Mouse (Mus musculus) hindbrain, embryonic 13.5 days (tissue): Measurements from ENCODE around the gene Cdk2. TPM values are rescaled to one million over a fixed set of nuclear protein-coding genes. Genes with fewer than 3 reads are reported as not detected.
A peak's percentile ranks its signal among the peaks of the same experiment; 100 is the strongest.

ENCODE experiments used
- ATAC-seq: fragments of 200-750 bp; cut with Nextera tagmentation; 2 replicates; pipeline ENCODE4 v1.8.0; 2017; ENCODE audit warnings: moderate TSS enrichment; ENCODE audit not compliant: low FRiP score
- H3K27ac ChIP-seq: fragments of 300-500 bp; sonication (generic); 2 replicates; pipeline ENCODE4 v1.5.1; 2015; ENCODE audit warnings: inconsistent platforms, mild to moderate bottlenecking, moderate library complexity
- H3K27me3 ChIP-seq: fragments of 300-500 bp; sonication (generic); 2 replicates; pipeline ENCODE4 v1.6.1; 2015; ENCODE audit warnings: mild to moderate bottlenecking, inconsistent platforms
- H3K36me3 ChIP-seq: fragments of 300-500 bp; sonication (generic); 2 replicates; pipeline ENCODE4 v1.6.1; 2015; ENCODE audit warnings: mild to moderate bottlenecking, inconsistent platforms
- H3K4me1 ChIP-seq: fragments of 300-500 bp; sonication (generic); replicated peaks from 2 replicates; pipeline ENCODE4 v1.6.1; 2015; ENCODE audit warnings: inconsistent platforms
- H3K4me2 ChIP-seq: fragments of 300-500 bp; sonication (generic); 2 replicates; pipeline ENCODE4 v1.6.1; 2015; ENCODE audit warnings: inconsistent platforms, mild to moderate bottlenecking, moderate library complexity
- H3K4me3 ChIP-seq: fragments of 300-500 bp; sonication (generic); 2 replicates; pipeline ENCODE4 v1.5.1; 2015; ENCODE audit warnings: mild to moderate bottlenecking, inconsistent platforms
- H3K9ac ChIP-seq: fragments of 300-500 bp; sonication (generic); 2 replicates; pipeline ENCODE4 v1.6.1; 2015; ENCODE audit warnings: mild to moderate bottlenecking, inconsistent platforms
- H3K9me3 ChIP-seq: fragments of 300-500 bp; sonication (generic); 2 replicates; pipeline ENCODE4 v1.6.1; 2016; ENCODE audit warnings: inconsistent platforms
- WGBS: fragments of 180-500 bp; shearing (Covaris S2); methylation state at CpG from one replicate; pipeline ENCODE4 v1.1.7; 2015; 5-methylcytosine and 5-hydroxymethylcytosine counted together
- polyA plus RNA-seq: library from polyadenylated mRNA; unstranded; fragments of >200 nt; fragmentation: Nextera tagmentation; extraction: Ambion mirVana; gene quantifications from 2 replicates; pipeline ENCODE4 v1.2.1, GENCODE M21; 2015

Cdk2 gene
- polyA plus RNA-seq, 1 experiment from 2014 or later: 26.0 TPM

GRCm38 (mm10) chr10:128699611-128700010 is 5.2 kb downstream of the Cdk2 start:
- peaks cover 16% of the 10 kb centered on the region for H3K4me1 ChIP-seq
- no peak overlapping the region for H3K4me2 ChIP-seq
- H3K4me3 ChIP-seq: no peak overlapping the region
- H3K9ac ChIP-seq: no peak overlapping the region
- 91% methylated on average over 11 of the region's 11 CpGs for WGBS
- no peak for ATAC-seq
- no peaks in the 10 kb centered on the region for H3K27me3 ChIP-seq
- H3K27ac ChIP-seq: no peak overlapping the region
- no peaks in the 10 kb centered on the region for H3K9me3 ChIP-seq
- peaks cover 8% of the 10 kb centered on the region; the same call in 1 of the 2 replicates for H3K36me3 ChIP-seq

GRCm38 (mm10) chr10:128699006-128699405 is 5.8 kb downstream of the Cdk2 start:
- H3K27ac ChIP-seq: no peak overlapping the region
- ATAC-seq: no peak
- no peak overlapping the region for H3K4me2 ChIP-seq
- peaks cover 15% of the 10 kb centered on the region for H3K4me1 ChIP-seq
- H3K36me3 ChIP-seq: peaks cover 8% of the 10 kb centered on the region; the same call in 1 of the 2 replicates
- no peak overlapping the region for H3K9ac ChIP-seq
- no peaks in the 10 kb centered on the region for H3K27me3 ChIP-seq
- 88% methylated on average over 5 of the region's 5 CpGs for WGBS
- no peaks in the 10 kb centered on the region for H3K9me3 ChIP-seq
- no peak overlapping the region for H3K4me3 ChIP-seq

- Histone ChIP-seq H3K4me3 (peak overlapping the region; percentile 40; the same call in 1 of the 2 replicates), H3K4me1 (peaks cover 11% of the 10 kb centered on the region), H3K27me3 (no peaks in the 10 kb centered on the region), H3K4me2 (peak overlapping the region; percentile 60), H3K36me3 (peaks cover 8% of the 10 kb centered on the region; the same call in 1 of the 2 replicates), H3K9me3 (no peaks in the 10 kb centered on the region), H3K9ac (peak overlapping the region; percentile 59), H3K27ac (peak overlapping the region; percentile 78)
- ATAC-seq: no peak
- 84% methylated on average over 6 of the region's 6 CpGs for WGBS
Observed at GRCm38 (mm10) chr10:128697072-128697725, 7.6 kb downstream of the Cdk2 start.

- Histone ChIP-seq H3K36me3 (peaks cover 5% of the 10 kb centered on the region; the same call in 1 of the 2 replicates), H3K27me3 (no peaks in the 10 kb centered on the region), H3K4me2 (peak within 1 kb of the TSS; percentile 73), H3K27ac (peak within 1 kb of the TSS; percentile 97), H3K9ac (peak within 1 kb of the TSS; percentile 98), H3K4me3 (peak within 1 kb of the TSS; percentile 94), H3K9me3 (no peaks in the 10 kb centered on the region), H3K4me1 (peaks cover 11% of the 10 kb centered on the region)
- 1% methylated on average over 40 of the region's 40 CpGs for WGBS
- peak; percentile 99 for ATAC-seq
Observed at GRCm38 (mm10) chr10:128695992-128696807, 8.6 kb downstream of the Cdk2 start, which contains the start of gene Rab5b. Gene Rab5b, minus strand, starts transcription at chr10:128696264.

- WGBS: 2% methylated on average over 22 of the region's 22 CpGs
- peak overlapping the region; percentile 97 for H3K27ac ChIP-seq
- H3K36me3 ChIP-seq: peaks cover 3% of the 10 kb centered on the region
- H3K9me3 ChIP-seq: no peaks in the 10 kb centered on the region
- peak overlapping the region; percentile 94 for H3K4me3 ChIP-seq
- ATAC-seq: no peak
- peak overlapping the region; percentile 73 for H3K4me2 ChIP-seq
- no peaks in the 10 kb centered on the region for H3K27me3 ChIP-seq
- H3K9ac ChIP-seq: peak overlapping the region; percentile 98
- peaks cover 11% of the 10 kb centered on the region for H3K4me1 ChIP-seq
Observed at GRCm38 (mm10) chr10:128695411-128695991, 9.3 kb downstream of the Cdk2 start.

GRCm38 (mm10) chr10:128674469-128675008 is 30.3 kb downstream of the Cdk2 start:
- WGBS: 3% methylated on average over 9 of the region's 9 CpGs
- peak overlapping the region; percentile 68 for H3K27ac ChIP-seq
- peak; percentile 9; the same call in 1 of the 2 replicates for ATAC-seq

GRCm38 (mm10) chr10:128673763-128674468 is 30.9 kb downstream of the Cdk2 start, which contains the start of gene Suox:
Gene Suox, minus strand, starts transcription at chr10:128674073.
- H3K36me3 ChIP-seq: peaks cover 11% of the 10 kb centered on the region
- peak within 1 kb of the TSS; percentile 86 for H3K4me2 ChIP-seq
- no peaks in the 10 kb centered on the region for H3K9me3 ChIP-seq
- peak within 1 kb of the TSS; percentile 68 for H3K27ac ChIP-seq
- ATAC-seq: peak; percentile 92
- H3K27me3 ChIP-seq: peaks cover 11% of the 10 kb centered on the region
- peaks cover 16% of the 10 kb centered on the region for H3K4me1 ChIP-seq
- WGBS: under 1% methylated on average over 59 of the region's 60 CpGs
- peak within 1 kb of the TSS; percentile 58 for H3K4me3 ChIP-seq
- peak within 1 kb of the TSS; percentile 78 for H3K9ac ChIP-seq

More at GRCm38 (mm10) chr10:128674469-128675008, 30.3 kb downstream of the Cdk2 start:
- H3K4me2 ChIP-seq: peak overlapping the region; percentile 86
- H3K36me3 ChIP-seq: peaks cover 17% of the 10 kb centered on the region
- H3K4me3 ChIP-seq: peak overlapping the region; percentile 58
- no peaks in the 10 kb centered on the region for H3K9me3 ChIP-seq
- H3K9ac ChIP-seq: peak overlapping the region; percentile 78; the same call in 1 of the 2 replicates
- H3K27me3 ChIP-seq: peaks cover 11% of the 10 kb centered on the region
- H3K4me1 ChIP-seq: peaks cover 13% of the 10 kb centered on the region

- Histone ChIP-seq H3K4me1 (peaks cover 29% of the 10 kb centered on the region), H3K36me3 (peaks cover 8% of the 10 kb centered on the region), H3K27ac (no peak overlapping the region), H3K9ac (no peak overlapping the region), H3K27me3 (peaks cover 11% of the 10 kb centered on the region), H3K4me2 (no peak overlapping the region), H3K9me3 (no peaks in the 10 kb centered on the region), H3K4me3 (no peak overlapping the region)
- 93% methylated on average over 9 of the region's 9 CpGs for WGBS
- no peak for ATAC-seq
Observed at GRCm38 (mm10) chr10:128671148-128671547, 33.7 kb downstream of the Cdk2 start.

GRCm38 (mm10) chr10:128668790-128669672 is 35.8 kb downstream of the Cdk2 start:
- peaks cover 11% of the 10 kb centered on the region for H3K27me3 ChIP-seq
- H3K36me3 ChIP-seq: peaks cover 8% of the 10 kb centered on the region
- H3K9me3 ChIP-seq: no peaks in the 10 kb centered on the region
- WGBS: 1% methylated on average over 42 of the region's 42 CpGs
- peak overlapping the region; percentile 88 for H3K27ac ChIP-seq
- H3K9ac ChIP-seq: peak overlapping the region; percentile 83
- H3K4me2 ChIP-seq: peak overlapping the region; percentile 76
- H3K4me3 ChIP-seq: peak overlapping the region; percentile 76
- ATAC-seq: peak; percentile 60
- peaks cover 25% of the 10 kb centered on the region for H3K4me1 ChIP-seq

GRCm38 (mm10) chr10:128665806-128666205 is 39.0 kb downstream of the Cdk2 start:
- Histone ChIP-seq H3K4me1 (peaks cover 18% of the 10 kb centered on the region), H3K27ac (no peak overlapping the region), H3K4me3 (no peak overlapping the region), H3K27me3 (peaks cover 7% of the 10 kb centered on the region; the same call in 1 of the 2 replicates), H3K9ac (no peak overlapping the region), H3K36me3 (no peaks in the 10 kb centered on the region; the same call in 1 of the 2 replicates), H3K9me3 (no peaks in the 10 kb centered on the region), H3K4me2 (no peak overlapping the region)
- no peak for ATAC-seq
- WGBS: 95% methylated on average over 2 of the region's 2 CpGs
